Mouse (Mus musculus) urinary bladder, postnatal 14 days (tissue): Measurements from ENCODE around the gene Ppp4r4.
"Not testable (repeated sequence)": the region's sequence is repeated elsewhere in the genome, so short reads cannot be mapped to it uniquely, and the experiment has no call there.

Experiments
- DNase-seq: peaks from one replicate; pipeline ENCODE4 v3.0.0; 2021; ENCODE audit warnings: low spot score

The Ppp4r4 gene

GRCm38 (mm10) chr12:103540429-103540828 is 8.3 kb downstream of the Ppp4r4 start:
- DNase-seq: no peak

- no peak for DNase-seq
Observed at GRCm38 (mm10) chr12:103543351-103543750, 11.3 kb downstream of the Ppp4r4 start.

- no peak for DNase-seq
Observed at GRCm38 (mm10) chr12:103544213-103544612, 12.1 kb downstream of the Ppp4r4 start.

GRCm38 (mm10) chr12:103547438-103547837 is 15.4 kb downstream of the Ppp4r4 start:
- no peak for DNase-seq

GRCm38 (mm10) chr12:103548526-103548925 is 16.4 kb downstream of the Ppp4r4 start:
- DNase-seq: no peak

- no peak for DNase-seq
Observed at GRCm38 (mm10) chr12:103550047-103550446, 18.0 kb downstream of the Ppp4r4 start.

GRCm38 (mm10) chr12:103551422-103551821 is 19.3 kb downstream of the Ppp4r4 start:
- DNase-seq: no peak

- DNase-seq: no peak
Observed at GRCm38 (mm10) chr12:103552506-103552905, 20.4 kb downstream of the Ppp4r4 start.

GRCm38 (mm10) chr12:103553497-103553896 is 21.4 kb downstream of the Ppp4r4 start:
- no peak for DNase-seq

- DNase-seq: no peak
Observed at GRCm38 (mm10) chr12:103556856-103557255, 24.8 kb downstream of the Ppp4r4 start.

GRCm38 (mm10) chr12:103564726-103565125 is 32.6 kb downstream of the Ppp4r4 start:
- DNase-seq: no peak

- no peak for DNase-seq
Observed at GRCm38 (mm10) chr12:103565151-103565550, 33.1 kb downstream of the Ppp4r4 start.

- no peak for DNase-seq
Observed at GRCm38 (mm10) chr12:103567129-103567528, 35.0 kb downstream of the Ppp4r4 start.

- no peak for DNase-seq
Observed at GRCm38 (mm10) chr12:103569690-103570089, 37.6 kb downstream of the Ppp4r4 start.

- not testable (repeated sequence) for DNase-seq
Observed at GRCm38 (mm10) chr12:103578148-103578547, 46.1 kb downstream of the Ppp4r4 start.

GRCm38 (mm10) chr12:103583771-103584170 is 51.7 kb downstream of the Ppp4r4 start:
- DNase-seq: no peak

- DNase-seq: peak; percentile 52
Observed at GRCm38 (mm10) chr12:103598411-103598810, 66.3 kb downstream of the Ppp4r4 start.

GRCm38 (mm10) chr12:103600364-103600763 is 68.3 kb downstream of the Ppp4r4 start:
- no peak for DNase-seq

- no peak for DNase-seq
Observed at GRCm38 (mm10) chr12:103601839-103602238, 69.8 kb downstream of the Ppp4r4 start.

- no peak for DNase-seq
Observed at GRCm38 (mm10) chr12:103615141-103615540, 83.1 kb downstream of the Ppp4r4 start.

- DNase-seq: no peak
Observed at GRCm38 (mm10) chr12:103615734-103616133, 83.7 kb downstream of the Ppp4r4 start.

GRCm38 (mm10) chr12:103616860-103617261 is 84.8 kb downstream of the Ppp4r4 start:
- DNase-seq: no peak

GRCm38 (mm10) chr12:103631203-103631612 is 99.1 kb downstream of the Ppp4r4 start, which contains the start of gene Serpina10:
TSS of gene Serpina10 (minus strand) at chr12:103631444.
- no peak for DNase-seq

GRCm38 (mm10) chr12:103634430-103634829 is 102.3 kb downstream of the Ppp4r4 start:
- DNase-seq: no peak

GRCm38 (mm10) chr12:103635846-103636245 is 103.8 kb downstream of the Ppp4r4 start:
- no peak for DNase-seq
